Mouse (Mus musculus): ENCODE results near the gene Flrt1. TPM values are rescaled to one million over a fixed set of nuclear protein-coding genes. Genes with fewer than 3 reads are reported as not detected.

Flrt1 gene
- polyA plus RNA-seq, 1 experiment = 5.3 TPM

DNA sequence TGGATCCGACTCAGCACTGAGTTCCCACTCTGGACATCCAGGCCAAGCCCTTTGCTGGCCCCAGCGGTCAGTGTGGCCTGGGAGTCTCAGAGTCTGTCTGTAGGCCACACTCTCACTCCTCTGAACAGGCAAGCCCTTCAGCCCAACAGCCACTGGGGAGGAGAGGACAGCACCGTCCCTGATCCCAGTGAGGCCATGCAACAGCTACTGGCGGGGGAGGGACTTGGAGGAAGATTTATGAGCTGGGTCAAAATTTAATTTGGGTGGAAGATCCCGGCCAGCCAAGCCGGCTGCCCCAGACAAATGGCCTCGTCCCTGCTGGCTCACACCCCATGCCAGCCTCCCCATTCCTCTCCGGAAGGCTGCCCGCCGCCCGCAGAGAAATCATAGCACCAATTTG is 15.7 kb upstream of the Flrt1 start:
- no peak overlapping the region for H3K4me3 ChIP-seq (ENCODE audit: insufficient read depth, low read length)
- H3K4me1 ChIP-seq (ENCODE audit: control insufficient read depth, insufficient read depth, low read length) = no peaks in the 10 kb centered on the region
- H3K27ac ChIP-seq (ENCODE audit: insufficient read depth, low read length) = no peak overlapping the region
- TF ChIP-seq POLR2A (IDR thresholded peaks at IDR 0.05; ENCODE audit: low read depth, low read length) = no peak
- no peak for TF ChIP-seq CTCF (IDR thresholded peaks at IDR 0.05; ENCODE audit: borderline replicate concordance, insufficient read depth, low read length)

GRCm38 (mm10) chr19:7117653-7118307 is 12.3 kb upstream of the Flrt1 start:
- H3K4me1 ChIP-seq (ENCODE audit: control insufficient read depth, insufficient read depth, low read length) = no peaks in the 10 kb centered on the region
- TF ChIP-seq POLR2A (IDR thresholded peaks at IDR 0.05; ENCODE audit: low read depth, low read length) = no peak
- TF ChIP-seq CTCF (IDR thresholded peaks at IDR 0.05; ENCODE audit: borderline replicate concordance, insufficient read depth, low read length) = no peak
- H3K4me3 ChIP-seq (ENCODE audit: insufficient read depth, low read length) = no peak overlapping the region
- H3K27ac ChIP-seq (ENCODE audit: insufficient read depth, low read length) = no peak overlapping the region

DNA sequence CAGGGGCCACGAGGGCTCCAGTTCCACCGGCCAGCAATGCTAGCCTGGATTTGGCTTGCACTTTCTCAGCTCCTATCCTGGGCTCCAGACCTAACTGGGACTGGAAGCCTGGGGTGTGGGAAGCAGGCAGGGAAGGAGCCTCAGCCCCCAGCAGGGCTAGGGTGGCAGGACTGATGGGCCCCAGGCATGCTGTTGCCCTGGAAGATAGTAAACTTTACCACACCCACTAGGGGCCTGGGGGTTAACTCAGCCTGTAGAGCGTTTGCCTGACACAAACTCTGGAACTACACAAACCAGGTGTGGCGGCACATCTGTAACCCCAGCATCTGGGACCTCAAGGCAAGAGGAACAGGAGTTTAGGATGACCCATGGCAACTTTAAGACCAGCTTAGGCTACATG is 11.6 kb upstream of the Flrt1 start:
- Histone ChIP-seq H3K4me1 (ENCODE audit: control insufficient read depth, insufficient read depth, low read length) (no peaks in the 10 kb centered on the region), H3K27ac (ENCODE audit: insufficient read depth, low read length) (no peak overlapping the region), H3K4me3 (ENCODE audit: insufficient read depth, low read length) (no peak overlapping the region)
- TF ChIP-seq CTCF (IDR thresholded peaks at IDR 0.05; ENCODE audit: borderline replicate concordance, insufficient read depth, low read length) (no peak), POLR2A (IDR thresholded peaks at IDR 0.05; ENCODE audit: low read depth, low read length) (no peak)

GRCm38 (mm10) chr19:7116038-7116731 is 10.7 kb upstream of the Flrt1 start:
- H3K4me3 ChIP-seq (ENCODE audit: insufficient read depth, low read length) = no peak overlapping the region
- no peaks in the 10 kb centered on the region for H3K4me1 ChIP-seq (ENCODE audit: control insufficient read depth, insufficient read depth, low read length)
- no peak for TF ChIP-seq CTCF (IDR thresholded peaks at IDR 0.05; ENCODE audit: borderline replicate concordance, insufficient read depth, low read length)
- no peak for TF ChIP-seq POLR2A (IDR thresholded peaks at IDR 0.05; ENCODE audit: low read depth, low read length)
- no peak overlapping the region for H3K27ac ChIP-seq (ENCODE audit: insufficient read depth, low read length)

DNA sequence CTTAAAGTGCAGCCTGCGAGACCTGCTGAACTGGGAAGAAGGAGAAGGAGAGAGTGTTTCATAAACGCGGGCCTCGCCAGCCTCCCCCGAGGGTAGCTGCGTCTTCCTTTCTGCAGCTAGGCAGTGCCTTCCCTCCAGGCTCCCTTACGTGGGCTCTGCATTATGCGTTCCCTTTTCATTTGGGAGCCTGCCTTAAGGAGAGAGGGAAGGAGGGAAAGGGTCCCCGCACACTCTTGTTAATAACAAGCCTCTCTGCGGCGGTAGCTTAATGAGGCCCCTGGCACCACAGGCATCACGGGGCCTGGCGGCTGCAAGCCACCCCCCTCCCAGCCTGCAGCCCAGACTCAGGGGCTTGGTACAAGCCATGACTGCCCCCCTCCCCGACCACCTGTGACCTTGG is 8.0 kb upstream of the Flrt1 start:
- Histone ChIP-seq H3K4me1 (ENCODE audit: control insufficient read depth, insufficient read depth, low read length) (no peaks in the 10 kb centered on the region), H3K27ac (ENCODE audit: insufficient read depth, low read length) (no peak overlapping the region), H3K4me3 (ENCODE audit: insufficient read depth, low read length) (no peak overlapping the region)
- TF ChIP-seq CTCF (IDR thresholded peaks at IDR 0.05; ENCODE audit: borderline replicate concordance, insufficient read depth, low read length) (no peak), POLR2A (IDR thresholded peaks at IDR 0.05; ENCODE audit: low read depth, low read length) (no peak)

DNA sequence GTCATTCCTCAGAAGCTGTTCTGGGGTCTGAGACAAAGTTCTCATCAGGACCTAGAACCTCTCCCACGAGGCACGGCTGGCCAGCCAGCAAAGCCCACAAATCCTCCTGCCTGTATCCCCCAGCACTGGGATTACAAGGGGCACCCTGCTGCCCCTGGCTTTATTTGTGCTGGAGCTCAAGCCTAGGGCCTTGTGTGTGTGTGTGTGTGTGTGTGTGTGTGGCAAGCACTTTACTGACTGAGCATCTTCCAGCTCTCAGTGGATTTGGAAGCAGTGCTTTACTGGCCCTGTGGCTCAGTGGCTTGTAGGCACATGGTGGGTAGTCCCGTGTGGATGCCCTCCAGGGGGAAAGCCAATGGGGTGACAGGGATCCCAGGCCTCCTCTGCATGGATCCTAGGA is 7.1 kb upstream of the Flrt1 start:
- Histone ChIP-seq H3K4me1 (ENCODE audit: control insufficient read depth, insufficient read depth, low read length) (no peaks in the 10 kb centered on the region), H3K4me3 (ENCODE audit: insufficient read depth, low read length) (no peak overlapping the region), H3K27ac (ENCODE audit: insufficient read depth, low read length) (no peak overlapping the region)
- no peak for TF ChIP-seq POLR2A (IDR thresholded peaks at IDR 0.05; ENCODE audit: low read depth, low read length)
- TF ChIP-seq CTCF (IDR thresholded peaks at IDR 0.05; ENCODE audit: borderline replicate concordance, insufficient read depth, low read length) = no peak

- Histone ChIP-seq H3K27ac (ENCODE audit: insufficient read depth, low read length) (no peak overlapping the region), H3K4me1 (ENCODE audit: control insufficient read depth, insufficient read depth, low read length) (no peaks in the 10 kb centered on the region), H3K4me3 (ENCODE audit: insufficient read depth, low read length) (no peak overlapping the region)
- TF ChIP-seq CTCF (IDR thresholded peaks at IDR 0.05; ENCODE audit: borderline replicate concordance, insufficient read depth, low read length) (no peak), POLR2A (IDR thresholded peaks at IDR 0.05; ENCODE audit: low read depth, low read length) (no peak)
Observed at GRCm38 (mm10) chr19:7111710-7112109, 6.2 kb upstream of the Flrt1 start.

- Histone ChIP-seq H3K4me3 (ENCODE audit: insufficient read depth, low read length) (no peak overlapping the region), H3K27ac (ENCODE audit: insufficient read depth, low read length) (no peak overlapping the region), H3K4me1 (ENCODE audit: control insufficient read depth, insufficient read depth, low read length) (no peaks in the 10 kb centered on the region)
- TF ChIP-seq CTCF (IDR thresholded peaks at IDR 0.05; ENCODE audit: borderline replicate concordance, insufficient read depth, low read length) (no peak), POLR2A (IDR thresholded peaks at IDR 0.05; ENCODE audit: low read depth, low read length) (no peak)
Observed at GRCm38 (mm10) chr19:7111309-7111708, 5.8 kb upstream of the Flrt1 start.

GRCm38 (mm10) chr19:7110875-7111274 is 5.3 kb upstream of the Flrt1 start:
- no peaks in the 10 kb centered on the region for H3K4me1 ChIP-seq (ENCODE audit: control insufficient read depth, insufficient read depth, low read length)
- no peak overlapping the region for H3K4me3 ChIP-seq (ENCODE audit: insufficient read depth, low read length)
- no peak overlapping the region for H3K27ac ChIP-seq (ENCODE audit: insufficient read depth, low read length)
- TF ChIP-seq POLR2A (IDR thresholded peaks at IDR 0.05; ENCODE audit: low read depth, low read length) = no peak
- TF ChIP-seq CTCF (IDR thresholded peaks at IDR 0.05; ENCODE audit: borderline replicate concordance, insufficient read depth, low read length) = no peak

GRCm38 (mm10) chr19:7110097-7110496 is 4.6 kb upstream of the Flrt1 start:
- Histone ChIP-seq H3K4me1 (ENCODE audit: control insufficient read depth, insufficient read depth, low read length) (no peaks in the 10 kb centered on the region), H3K27ac (ENCODE audit: insufficient read depth, low read length) (no peak overlapping the region), H3K4me3 (ENCODE audit: insufficient read depth, low read length) (no peak overlapping the region)
- TF ChIP-seq CTCF (IDR thresholded peaks at IDR 0.05; ENCODE audit: borderline replicate concordance, insufficient read depth, low read length) (no peak), POLR2A (IDR thresholded peaks at IDR 0.05; ENCODE audit: low read depth, low read length) (no peak)

All from embryonic fibroblast, embryonic 13.5 days (primary cell).